Mouse (Mus musculus) heart, postnatal 0 days (tissue): ENCODE measurements around the gene Mtus2.

Experiments used
- CTCF ChIP-seq: IDR thresholded peaks from 2 replicates; pipeline ENCODE4 v1.5.1; 2016; ENCODE audit warnings: antibody characterized with exemption, control low read depth, low read depth
- EP300 ChIP-seq: IDR thresholded peaks from 2 replicates; pipeline ENCODE4 v1.6.1; 2016; ENCODE audit warnings: antibody characterized with exemption, low read depth

- no peak for TF ChIP-seq EP300
- no peak for TF ChIP-seq CTCF
Measured at GRCm38 (mm10) chr5:148289951-148290350, 332.8 kb downstream of the Mtus2 start.
